Mouse (Mus musculus): ENCODE measurements around the gene C1qbp.

- TF ChIP-seq POLR2A (IDR thresholded peaks at IDR 0.05; ENCODE audit: borderline replicate concordance, insufficient read depth, low read length) (no peak), CTCF (IDR thresholded peaks at IDR 0.05; ENCODE audit: borderline replicate concordance, insufficient read depth, low read depth, low read length) (no peak)
These were observed 20.9 kb upstream of the C1qbp start for GRCm38 (mm10) chr11:71003611-71004315.
